Mouse (Mus musculus): ENCODE measurements around the gene Gfi1b. TPM values are rescaled to one million over a fixed set of nuclear protein-coding genes. Genes with fewer than 3 reads are reported as not detected.

Gfi1b gene
- 1.3 and 1.8 TPM in 2 replicates for polyA plus RNA-seq (2012; rRNA removed)

- Histone ChIP-seq H3K27me3 (ENCODE audit: control insufficient read depth, insufficient read depth, low read length) (peaks cover 12% of the 10 kb centered on the region; the same call in 1 of the 2 replicates), H3K4me3 (ENCODE audit: low read depth, low read length) (peak within 1 kb of the TSS; percentile 29; the same call in 1 of the 2 replicates), H3K4me1 (ENCODE audit: control insufficient read depth, insufficient read depth, insufficient read length, low read length) (peaks cover 3% of the 10 kb centered on the region; the same call in 1 of the 2 replicates), H3K36me3 (ENCODE audit: control insufficient read depth, insufficient read depth, low read length) (no peaks in the 10 kb centered on the region), H3K27ac (ENCODE audit: insufficient read depth, low read depth, low read length) (no peak within 1 kb of the TSS)
- TF ChIP-seq CTCF (IDR thresholded peaks at IDR 0.05; ENCODE audit: extremely low read depth, insufficient read length, insufficient replicate concordance, low read depth, low read length), result no peak
- no peak for TF ChIP-seq POLR2A (IDR thresholded peaks at IDR 0.05; ENCODE audit: low read depth, low read length)
- WGBS, result 8% methylated on average over 16 of the region's 16 CpGs
Measured at GRCm38 (mm10) chr2:28621664-28622171, at the start of gene Gfi1b. TSS of gene Gfi1b (minus strand) at chr2:28621982.

- Histone ChIP-seq H3K36me3 (ENCODE audit: control insufficient read depth, insufficient read depth, low read length) (peaks cover 61% of the 10 kb centered on the region), H3K27ac (ENCODE audit: insufficient read depth, low read depth, low read length) (no peak overlapping the region), H3K4me1 (ENCODE audit: control insufficient read depth, insufficient read depth, insufficient read length, low read length) (no peaks in the 10 kb centered on the region), H3K4me3 (ENCODE audit: low read depth, low read length) (no peak overlapping the region), H3K27me3 (ENCODE audit: control insufficient read depth, insufficient read depth, low read length) (no peaks in the 10 kb centered on the region)
- WGBS, result 71% methylated on average over 2 of the region's 2 CpGs
- TF ChIP-seq CTCF (IDR thresholded peaks at IDR 0.05; ENCODE audit: extremely low read depth, insufficient read length, insufficient replicate concordance, low read depth, low read length), result no peak
- TF ChIP-seq POLR2A (IDR thresholded peaks at IDR 0.05; ENCODE audit: low read depth, low read length), result no peak
Measured at GRCm38 (mm10) chr2:28671438-28671837, 49.7 kb upstream of the Gfi1b start.

- no peak for TF ChIP-seq CTCF (IDR thresholded peaks at IDR 0.05; ENCODE audit: extremely low read depth, insufficient read length, insufficient replicate concordance, low read depth, low read length)
- TF ChIP-seq POLR2A (IDR thresholded peaks at IDR 0.05; ENCODE audit: low read depth, low read length), result no peak
- H3K36me3 ChIP-seq (ENCODE audit: control insufficient read depth, insufficient read depth, low read length), result peaks cover 50% of the 10 kb centered on the region
- WGBS, result 71% methylated on average over 3 of the region's 3 CpGs
Measured at GRCm38 (mm10) chr2:28665818-28666217, 44.0 kb upstream of the Gfi1b start.

GRCm38 (mm10) chr2:28662891-28663290, 41.1 kb upstream of the Gfi1b start:
- H3K36me3 ChIP-seq (ENCODE audit: control insufficient read depth, insufficient read depth, low read length), result peaks cover 52% of the 10 kb centered on the region
- H3K27me3 ChIP-seq (ENCODE audit: control insufficient read depth, insufficient read depth, low read length), result no peaks in the 10 kb centered on the region
- 91% methylated on average over 3 of the region's 3 CpGs for WGBS
- TF ChIP-seq POLR2A (IDR thresholded peaks at IDR 0.05; ENCODE audit: low read depth, low read length) (no peak), CTCF (IDR thresholded peaks at IDR 0.05; ENCODE audit: extremely low read depth, insufficient read length, insufficient replicate concordance, low read depth, low read length) (no peak)
- no peaks in the 10 kb centered on the region for H3K4me1 ChIP-seq (ENCODE audit: control insufficient read depth, insufficient read depth, insufficient read length, low read length)
- no peak overlapping the region for H3K4me3 ChIP-seq (ENCODE audit: low read depth, low read length)
- H3K27ac ChIP-seq (ENCODE audit: insufficient read depth, low read depth, low read length), result no peak overlapping the region

More at GRCm38 (mm10) chr2:28665818-28666217, 44.0 kb upstream of the Gfi1b start:
- H3K4me3 ChIP-seq (ENCODE audit: low read depth, low read length), result no peak overlapping the region
- H3K4me1 ChIP-seq (ENCODE audit: control insufficient read depth, insufficient read depth, insufficient read length, low read length), result no peaks in the 10 kb centered on the region
- H3K27me3 ChIP-seq (ENCODE audit: control insufficient read depth, insufficient read depth, low read length), result no peaks in the 10 kb centered on the region
- no peak overlapping the region for H3K27ac ChIP-seq (ENCODE audit: insufficient read depth, low read depth, low read length)

GRCm38 (mm10) chr2:28656216-28656615, 34.4 kb upstream of the Gfi1b start:
- H3K27me3 ChIP-seq (ENCODE audit: control insufficient read depth, insufficient read depth, low read length), result no peaks in the 10 kb centered on the region
- H3K4me1 ChIP-seq (ENCODE audit: control insufficient read depth, insufficient read depth, insufficient read length, low read length), result no peaks in the 10 kb centered on the region
- WGBS, result 77% methylated on average over 8 of the region's 8 CpGs
- H3K4me3 ChIP-seq (ENCODE audit: low read depth, low read length), result no peak overlapping the region
- no peak overlapping the region for H3K27ac ChIP-seq (ENCODE audit: insufficient read depth, low read depth, low read length)
- TF ChIP-seq CTCF (IDR thresholded peaks at IDR 0.05; ENCODE audit: extremely low read depth, insufficient read length, insufficient replicate concordance, low read depth, low read length) (no peak), POLR2A (IDR thresholded peaks at IDR 0.05; ENCODE audit: low read depth, low read length) (no peak)
- peaks cover 16% of the 10 kb centered on the region for H3K36me3 ChIP-seq (ENCODE audit: control insufficient read depth, insufficient read depth, low read length)

GRCm38 (mm10) chr2:28654295-28654694, 32.5 kb upstream of the Gfi1b start:
- H3K27ac ChIP-seq (ENCODE audit: insufficient read depth, low read depth, low read length), result no peak overlapping the region
- 62% methylated on average over 2 of the region's 2 CpGs for WGBS
- H3K36me3 ChIP-seq (ENCODE audit: control insufficient read depth, insufficient read depth, low read length), result peaks cover 6% of the 10 kb centered on the region; the same call in 1 of the 2 replicates
- TF ChIP-seq POLR2A (IDR thresholded peaks at IDR 0.05; ENCODE audit: low read depth, low read length) (no peak), CTCF (IDR thresholded peaks at IDR 0.05; ENCODE audit: extremely low read depth, insufficient read length, insufficient replicate concordance, low read depth, low read length) (peak; percentile 57; the same call in 1 of the 2 replicates)
- no peak overlapping the region for H3K4me3 ChIP-seq (ENCODE audit: low read depth, low read length)
- H3K27me3 ChIP-seq (ENCODE audit: control insufficient read depth, insufficient read depth, low read length), result no peaks in the 10 kb centered on the region
- no peaks in the 10 kb centered on the region for H3K4me1 ChIP-seq (ENCODE audit: control insufficient read depth, insufficient read depth, insufficient read length, low read length)

- no peaks in the 10 kb centered on the region for H3K4me1 ChIP-seq (ENCODE audit: control insufficient read depth, insufficient read depth, insufficient read length, low read length)
- H3K27ac ChIP-seq (ENCODE audit: insufficient read depth, low read depth, low read length), result no peak overlapping the region
- peaks cover 5% of the 10 kb centered on the region; the same call in 1 of the 2 replicates for H3K36me3 ChIP-seq (ENCODE audit: control insufficient read depth, insufficient read depth, low read length)
- TF ChIP-seq POLR2A (IDR thresholded peaks at IDR 0.05; ENCODE audit: low read depth, low read length), result no peak
- TF ChIP-seq CTCF (IDR thresholded peaks at IDR 0.05; ENCODE audit: extremely low read depth, insufficient read length, insufficient replicate concordance, low read depth, low read length), result no peak
- no peaks in the 10 kb centered on the region for H3K27me3 ChIP-seq (ENCODE audit: control insufficient read depth, insufficient read depth, low read length)
- 94% methylated on average over 7 of the region's 7 CpGs for WGBS
- no peak overlapping the region for H3K4me3 ChIP-seq (ENCODE audit: low read depth, low read length)
Measured at GRCm38 (mm10) chr2:28653351-28653750, 31.6 kb upstream of the Gfi1b start.
